Mouse (Mus musculus): ENCODE results near the gene Gabpb2. TPM values are rescaled to one million over a fixed set of nuclear protein-coding genes. Genes with fewer than 3 reads are reported as not detected.

The Gabpb2 gene
- polyA plus RNA-seq, 1 experiment from 2014 or later, result 7.7 TPM

DNA sequence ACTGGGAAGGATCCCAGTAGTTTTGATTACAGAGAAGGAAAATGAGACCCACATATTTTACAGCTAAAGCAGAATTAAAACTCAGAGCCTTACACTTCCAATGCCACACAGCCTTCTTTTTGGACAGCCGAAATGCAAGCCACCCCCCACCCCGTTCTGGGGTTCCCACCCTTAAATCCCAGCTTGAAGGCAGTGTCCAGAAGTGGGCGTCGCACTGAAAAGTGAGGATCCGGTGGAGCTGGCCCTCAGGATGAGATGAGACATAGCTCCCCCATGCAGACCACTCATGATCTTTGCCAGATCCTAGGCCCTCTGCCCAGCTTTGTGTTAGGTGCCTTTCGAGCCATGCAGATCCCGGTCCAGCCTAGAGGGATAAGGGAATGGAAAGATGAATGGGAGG is 23.8 kb upstream of the Gabpb2 start, which contains the start of gene Gm128:
Gm128 (minus strand) TSS at position 101 of the 400 bp plus-strand sequence.
- 79% methylated on average over 7 of the region's 7 CpGs for WGBS
- Histone ChIP-seq H3K27me3 (no peaks in the 10 kb centered on the region), H3K4me1 (no peaks in the 10 kb centered on the region), H3K4me2 (no peak within 1 kb of the TSS), H3K9ac (no peak within 1 kb of the TSS), H3K4me3 (no peak within 1 kb of the TSS), H3K27ac (no peak within 1 kb of the TSS), H3K36me3 (ENCODE audit: poor library complexity, severe bottlenecking) (peaks cover 36% of the 10 kb centered on the region), H3K9me3 (replicated peaks) (no peaks in the 10 kb centered on the region)
- no peak for ATAC-seq

DNA sequence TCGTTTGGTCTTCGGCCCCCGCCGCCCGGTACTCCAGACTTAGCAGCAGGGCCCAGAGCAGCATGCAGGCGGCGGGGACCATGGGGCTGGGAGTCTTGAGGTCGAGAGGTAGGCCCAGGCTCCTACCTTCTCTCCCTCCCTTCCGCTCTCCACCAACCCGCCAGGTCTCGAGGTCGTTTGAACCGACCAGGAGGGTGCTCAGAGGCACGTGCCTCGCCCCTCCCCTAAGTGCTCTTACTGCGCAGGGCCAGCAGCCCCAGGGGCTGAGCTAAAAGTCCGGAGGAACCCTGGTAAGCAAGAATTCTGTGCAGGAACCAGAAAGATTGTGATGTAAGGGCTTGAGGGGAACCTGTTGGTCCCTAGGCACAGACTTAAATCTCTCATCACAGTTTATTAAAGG is 23.2 kb upstream of the Gabpb2 start:
- Histone ChIP-seq H3K9me3 (replicated peaks) (no peaks in the 10 kb centered on the region), H3K27ac (no peak overlapping the region), H3K9ac (no peak overlapping the region), H3K4me2 (no peak overlapping the region), H3K36me3 (ENCODE audit: poor library complexity, severe bottlenecking) (peaks cover 42% of the 10 kb centered on the region), H3K4me1 (no peaks in the 10 kb centered on the region), H3K27me3 (no peaks in the 10 kb centered on the region), H3K4me3 (no peak overlapping the region)
- WGBS, result 39% methylated on average over 17 of the region's 17 CpGs
- ATAC-seq, result no peak

GRCm38 (mm10) chr3:95239971-95240370 is 22.3 kb upstream of the Gabpb2 start:
- peaks cover 3% of the 10 kb centered on the region; the same call in 1 of the 2 replicates for H3K4me1 ChIP-seq
- peaks cover 44% of the 10 kb centered on the region for H3K36me3 ChIP-seq (ENCODE audit: poor library complexity, severe bottlenecking)
- ATAC-seq, result no peak
- H3K27ac ChIP-seq, result no peak overlapping the region; the same call in 1 of the 2 replicates
- no peaks in the 10 kb centered on the region for H3K9me3 ChIP-seq (replicated peaks)
- H3K4me2 ChIP-seq, result no peak overlapping the region
- 89% methylated on average over 12 of the region's 12 CpGs for WGBS
- H3K27me3 ChIP-seq, result no peaks in the 10 kb centered on the region
- no peak overlapping the region for H3K9ac ChIP-seq
- no peak overlapping the region for H3K4me3 ChIP-seq

DNA sequence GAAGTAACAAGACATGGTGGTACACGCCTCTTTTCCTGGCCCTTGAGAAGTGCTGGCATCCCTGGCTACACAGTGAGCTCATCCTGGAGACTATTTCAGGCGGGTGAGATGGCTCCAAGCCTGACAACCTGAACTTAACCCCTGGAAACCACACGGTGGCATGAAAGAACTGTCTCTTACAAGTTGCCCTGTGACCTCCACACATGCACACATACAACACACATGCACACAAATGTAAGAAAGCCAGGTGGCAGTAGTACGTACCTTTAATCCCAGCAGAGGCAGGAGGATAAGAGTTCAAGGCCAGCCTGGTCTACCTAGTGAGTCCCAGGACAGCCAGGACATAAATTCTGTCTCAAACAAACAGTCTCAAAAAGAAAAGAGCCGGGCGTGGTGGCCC is 21.3 kb upstream of the Gabpb2 start:
- WGBS, result 93% methylated on average over 6 of the region's 6 CpGs

GRCm38 (mm10) chr3:95237541-95238099 is 19.9 kb upstream of the Gabpb2 start:
- H3K9me3 ChIP-seq (replicated peaks), result no peaks in the 10 kb centered on the region
- 92% methylated on average over 8 of the region's 8 CpGs for WGBS
- peaks cover 65% of the 10 kb centered on the region for H3K36me3 ChIP-seq (ENCODE audit: poor library complexity, severe bottlenecking)
- ATAC-seq, result no peak
- no peak overlapping the region for H3K4me2 ChIP-seq
- H3K27me3 ChIP-seq, result no peaks in the 10 kb centered on the region
- no peak overlapping the region for H3K9ac ChIP-seq
- peaks cover 3% of the 10 kb centered on the region; the same call in 1 of the 2 replicates for H3K4me1 ChIP-seq
- H3K27ac ChIP-seq, result no peak overlapping the region
- no peak overlapping the region for H3K4me3 ChIP-seq

More for the DNA sequence above, 21.3 kb upstream of the Gabpb2 start:
- Histone ChIP-seq H3K36me3 (ENCODE audit: poor library complexity, severe bottlenecking) (peaks cover 51% of the 10 kb centered on the region), H3K4me1 (peaks cover 3% of the 10 kb centered on the region; the same call in 1 of the 2 replicates), H3K9ac (no peak overlapping the region), H3K9me3 (replicated peaks) (no peaks in the 10 kb centered on the region), H3K27me3 (no peaks in the 10 kb centered on the region), H3K4me2 (no peak overlapping the region), H3K4me3 (no peak overlapping the region), H3K27ac (no peak overlapping the region)
- no peak for ATAC-seq

DNA sequence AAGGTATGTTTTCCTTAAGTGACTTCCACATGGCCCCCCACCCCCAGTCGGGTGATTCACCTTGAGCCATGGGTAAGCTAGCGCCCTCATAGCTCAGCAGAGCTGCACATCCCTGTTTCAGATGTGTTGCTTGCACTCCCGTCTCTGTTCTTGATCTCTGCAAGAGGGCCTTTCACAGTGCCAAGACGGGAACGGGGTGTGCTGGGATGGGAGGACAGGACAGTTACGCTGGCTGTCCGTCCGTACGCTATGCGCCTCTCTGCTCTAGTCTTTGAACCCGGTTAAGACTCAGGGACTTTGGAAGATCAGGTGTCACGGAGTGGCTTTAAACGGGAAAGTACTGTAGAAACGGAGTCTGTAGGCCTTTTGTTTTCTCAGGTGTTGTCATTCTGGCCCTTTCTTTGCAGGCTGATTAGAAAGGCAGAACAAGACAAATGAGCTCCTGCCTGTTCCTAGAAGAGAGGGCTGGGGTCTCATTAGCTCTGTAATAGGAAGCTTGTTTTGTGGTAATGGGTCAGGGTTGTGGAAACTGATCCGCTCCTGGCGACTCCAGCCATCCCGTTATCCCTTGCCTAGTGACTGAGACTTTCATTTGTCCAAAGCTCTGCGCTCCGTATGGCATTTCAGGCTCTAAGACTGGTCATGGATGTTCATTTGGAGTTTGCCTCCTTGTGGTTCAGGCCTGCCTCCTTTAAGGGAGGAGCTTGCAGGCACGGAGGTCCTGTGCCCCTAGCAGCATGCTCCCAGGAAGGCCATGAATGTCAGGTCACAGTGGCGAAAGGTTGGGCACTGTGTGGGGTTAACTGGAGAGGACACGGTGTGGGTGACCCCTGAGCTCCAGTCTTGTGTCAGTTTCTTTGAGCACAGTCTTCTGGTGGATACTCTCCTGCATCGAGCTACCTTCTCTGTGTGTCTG is 17.9 kb upstream of the Gabpb2 start:
- peaks cover 19% of the 10 kb centered on the region for H3K4me1 ChIP-seq
- H3K9me3 ChIP-seq (replicated peaks), result no peaks in the 10 kb centered on the region
- H3K4me3 ChIP-seq, result no peak overlapping the region
- peaks cover 75% of the 10 kb centered on the region for H3K36me3 ChIP-seq (ENCODE audit: poor library complexity, severe bottlenecking)
- H3K27ac ChIP-seq, result no peak overlapping the region
- H3K27me3 ChIP-seq, result no peaks in the 10 kb centered on the region
- no peak for ATAC-seq
- no peak overlapping the region for H3K4me2 ChIP-seq
- WGBS, result 61% methylated on average over 23 of the region's 23 CpGs
- no peak overlapping the region for H3K9ac ChIP-seq

DNA sequence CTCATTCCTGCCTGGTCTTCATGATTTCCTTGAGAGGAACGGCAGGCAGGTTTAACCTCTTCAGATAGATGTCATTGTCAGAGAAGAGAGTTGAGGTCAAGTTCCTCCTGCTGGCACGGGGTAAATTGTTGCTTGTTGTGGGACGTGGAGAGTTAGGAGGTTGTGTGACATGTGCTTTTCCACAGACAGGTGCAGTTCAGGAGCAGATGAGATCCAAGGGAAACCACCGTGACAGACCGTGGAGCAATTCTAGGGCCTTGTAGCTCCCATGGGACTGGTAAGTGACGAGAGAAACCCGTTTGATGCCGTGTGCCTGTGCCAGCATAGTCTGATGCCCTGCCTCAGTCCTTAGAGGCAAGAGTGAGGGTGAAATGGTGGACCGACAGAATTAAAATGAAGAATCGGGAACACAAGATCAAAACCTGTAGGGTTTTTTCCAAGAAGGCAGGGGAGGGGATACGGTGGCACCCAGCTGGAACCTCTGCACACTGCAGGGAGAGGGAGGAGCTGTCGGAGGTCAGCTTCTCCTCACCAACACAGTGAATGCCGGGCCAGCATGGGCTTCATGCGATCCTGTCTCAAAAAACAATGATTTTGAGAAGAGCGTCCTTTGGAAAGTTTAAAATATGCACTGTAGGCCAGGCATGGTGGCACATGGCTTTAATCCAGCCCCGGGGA is 15.7 kb upstream of the Gabpb2 start:
- WGBS, result 95% methylated on average over 16 of the region's 16 CpGs
- no peak for ATAC-seq
- H3K36me3 ChIP-seq (ENCODE audit: poor library complexity, severe bottlenecking), result peaks cover 69% of the 10 kb centered on the region
- no peak overlapping the region for H3K4me3 ChIP-seq
- no peak overlapping the region for H3K27ac ChIP-seq
- H3K9ac ChIP-seq, result no peak overlapping the region
- no peak overlapping the region for H3K4me2 ChIP-seq
- no peaks in the 10 kb centered on the region for H3K27me3 ChIP-seq
- H3K4me1 ChIP-seq, result peaks cover 28% of the 10 kb centered on the region
- no peaks in the 10 kb centered on the region for H3K9me3 ChIP-seq (replicated peaks)

- Histone ChIP-seq H3K27ac (no peak overlapping the region), H3K4me3 (no peak overlapping the region), H3K9me3 (replicated peaks) (no peaks in the 10 kb centered on the region), H3K4me2 (no peak overlapping the region), H3K27me3 (no peaks in the 10 kb centered on the region), H3K4me1 (peaks cover 28% of the 10 kb centered on the region), H3K36me3 (ENCODE audit: poor library complexity, severe bottlenecking) (peaks cover 62% of the 10 kb centered on the region), H3K9ac (no peak overlapping the region)
- ATAC-seq, result no peak
- WGBS, result 91% methylated on average over 7 of the region's 7 CpGs
Observed at GRCm38 (mm10) chr3:95232771-95233170, 15.1 kb upstream of the Gabpb2 start.

- Histone ChIP-seq H3K27ac (peak within 1 kb of the TSS; percentile 96), H3K9ac (peak within 1 kb of the TSS; percentile 97), H3K4me3 (peak within 1 kb of the TSS; percentile 90), H3K4me2 (peak within 1 kb of the TSS; percentile 94), H3K36me3 (ENCODE audit: poor library complexity, severe bottlenecking) (peaks cover 50% of the 10 kb centered on the region), H3K9me3 (replicated peaks) (no peaks in the 10 kb centered on the region), H3K27me3 (no peaks in the 10 kb centered on the region), H3K4me1 (peaks cover 34% of the 10 kb centered on the region)
- ATAC-seq, result no peak
- 81% methylated on average over 13 of the region's 13 CpGs for WGBS
Observed at GRCm38 (mm10) chr3:95231298-95232221, 13.8 kb upstream of the Gabpb2 start, which contains the start of gene Mllt11. Mllt11 (minus strand) TSS chr3:95232171.

DNA sequence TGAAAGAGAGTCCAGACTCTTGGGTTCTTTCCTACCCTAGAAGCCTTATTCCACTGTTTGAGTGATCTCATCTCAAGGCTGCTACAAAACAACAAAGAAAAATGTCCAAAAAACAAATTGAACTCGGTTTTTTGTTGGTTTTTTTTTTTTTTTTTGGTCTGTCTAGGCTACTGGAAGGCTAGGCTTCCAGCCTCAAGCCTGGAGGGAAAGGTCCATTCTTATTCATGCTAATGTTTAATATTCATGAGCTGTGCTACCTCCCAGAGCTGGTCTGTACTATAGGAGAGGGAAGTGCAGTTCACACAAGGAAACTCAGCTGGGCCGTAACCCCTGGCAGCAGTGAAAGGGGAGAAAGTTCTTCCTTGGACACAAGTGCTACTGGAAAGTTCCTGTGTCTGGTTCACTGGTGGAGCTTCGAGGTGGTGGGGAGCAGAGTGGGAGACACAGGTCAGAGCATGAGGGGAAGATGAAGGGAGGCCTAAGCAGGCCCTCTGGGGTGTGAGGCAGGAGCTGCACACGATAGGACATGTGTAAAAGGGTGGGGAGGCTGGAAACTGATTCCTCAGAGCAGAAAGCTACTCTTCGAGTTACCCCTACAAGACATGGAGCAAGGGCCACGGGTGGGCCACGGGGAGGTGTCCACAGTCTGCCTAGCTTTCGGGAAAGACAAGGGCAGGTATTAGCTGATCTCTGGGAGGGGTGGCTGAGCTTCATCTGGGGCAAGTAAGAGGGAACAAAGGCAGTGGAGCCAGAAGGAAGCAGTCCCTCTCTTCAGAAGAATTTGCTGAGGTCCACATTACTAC is 13.0 kb upstream of the Gabpb2 start:
- H3K9me3 ChIP-seq (replicated peaks), result no peaks in the 10 kb centered on the region

More for the DNA sequence above, 13.0 kb upstream of the Gabpb2 start:
- Histone ChIP-seq H3K9ac (peak overlapping the region; percentile 97), H3K27me3 (no peaks in the 10 kb centered on the region), H3K4me3 (peak overlapping the region; percentile 90), H3K4me2 (peak overlapping the region; percentile 94), H3K36me3 (ENCODE audit: poor library complexity, severe bottlenecking) (peaks cover 46% of the 10 kb centered on the region), H3K27ac (peak overlapping the region; percentile 96), H3K4me1 (peaks cover 42% of the 10 kb centered on the region)
- WGBS, result 31% methylated on average over 8 of the region's 8 CpGs
- no peak; the same call in 1 of the 2 replicates for ATAC-seq

All from forebrain, embryonic 13.5 days (tissue).